Mouse (Mus musculus): ENCODE results near the gene Spata17.

GRCm38 (mm10) chr1:187044726-187045125 is 170.5 kb downstream of the Spata17 start:
- TF ChIP-seq POLR2A (IDR thresholded peaks at IDR 0.05; ENCODE audit: borderline replicate concordance, extremely low read depth, low read depth, low read length) (no peak), CTCF (IDR thresholded peaks at IDR 0.05; ENCODE audit: insufficient read depth, low read length) (no peak)

Measured in lung, adult 2 months (tissue).